In the genomic region with DNA sequence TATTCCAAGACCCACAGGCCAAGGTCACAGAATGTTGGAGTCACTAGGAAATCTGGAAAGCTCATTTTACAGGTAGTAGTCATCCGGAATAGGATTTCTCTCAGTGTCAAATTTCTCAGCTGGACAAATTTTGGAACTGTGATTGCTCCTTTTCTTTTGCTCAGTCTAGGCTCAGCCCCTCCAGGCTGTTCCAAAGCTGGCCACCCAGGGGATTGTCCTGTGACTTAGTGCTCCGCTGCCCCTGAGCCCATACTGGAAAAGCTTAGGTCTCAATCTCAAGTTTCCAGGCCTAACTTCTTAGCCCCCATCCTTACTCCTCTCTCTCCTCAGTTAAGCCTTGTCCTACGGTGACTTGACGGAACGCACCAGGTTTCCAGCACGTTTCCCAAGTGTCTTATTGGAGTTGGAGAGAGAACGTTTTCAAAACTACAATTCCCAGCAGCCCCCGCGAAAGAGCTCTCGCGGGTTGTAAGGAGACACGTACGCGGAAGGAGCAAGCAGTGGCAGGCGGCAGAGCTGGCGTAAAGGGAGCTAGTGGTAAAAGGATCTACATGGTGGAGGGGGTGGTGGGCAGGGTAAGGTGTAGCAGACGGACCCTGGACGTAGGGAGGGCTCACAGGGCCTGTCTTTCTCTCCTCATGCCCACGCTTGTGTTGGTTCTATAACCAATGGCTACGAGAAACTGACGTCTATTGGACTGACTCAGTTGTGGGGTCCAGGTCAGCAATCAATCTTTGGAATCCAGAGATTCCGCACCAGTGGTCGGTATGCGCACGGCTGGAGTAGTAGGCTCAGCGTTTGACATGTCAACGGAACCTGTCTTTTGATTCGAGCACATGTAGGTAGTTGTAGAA, we compare ENCODE assay signal across 7 mouse cellular contexts. TPM values are rescaled to one million over a fixed set of nuclear protein-coding genes. Genes with fewer than 3 reads are reported as not detected.
DNase-seq lines count a peak whose midpoint lies in the region; ATAC-seq lines count a peak whose summit lies in the region.

TSS of gene Gmppa (plus strand) at position 456 of the 854 bp plus-strand sequence.

- peak within 1 kb of the TSS; percentile 46; the same call in 1 of the 2 replicates for H3K27ac ChIP-seq in intestine, embryonic 15.5 days

- H3K9ac ChIP-seq in intestine, embryonic 15.5 days, result peak within 1 kb of the TSS; percentile 68

- peak; percentile 81 for DNase-seq in adrenal gland, adult 8-10 months
- DNase-seq in embryo, embryonic 11 days, result peak; percentile 92
- DNase-seq in gastrocnemius, postnatal 4 days (ENCODE audit: low spot score in 2 of 2), result peak in 1 of 2 experiments; percentile 82
- peak; percentile 78 to 91 for DNase-seq in left cerebral cortex, postnatal 25 days (ENCODE audit: low spot score in 2 of 2)
- DNase-seq in mesoderm, embryonic 11.5 days (ENCODE audit: low read depth, low spot score), result peak; percentile 89
- peak; percentile 77 for DNase-seq in right cerebral cortex, postnatal 4 days

- H3K9me3 ChIP-seq in intestine, embryonic 15.5 days, result no peaks in the 10 kb centered on the region

- ATAC-seq in intestine, embryonic 15.5 days, result peak; percentile 90

- H3K36me3 ChIP-seq in intestine, embryonic 15.5 days, result peaks cover 7% of the 10 kb centered on the region

- no peaks in the 10 kb centered on the region for H3K27me3 ChIP-seq in intestine, embryonic 15.5 days (replicated peaks)

- H3K4me2 ChIP-seq in intestine, embryonic 15.5 days (replicated peaks), result peak within 1 kb of the TSS; percentile 61

- peak within 1 kb of the TSS; percentile 62 for H3K4me3 ChIP-seq in intestine, embryonic 15.5 days (replicated peaks)

- peaks cover 8% of the 10 kb centered on the region for H3K4me1 ChIP-seq in intestine, embryonic 15.5 days (replicated peaks)

- WGBS in intestine, embryonic 15.5 days, result 5% methylated on average over 28 of the region's 28 CpGs

- intact Hi-C loops in left cerebral cortex, postnatal 25 days (cut with DNase I), result loop anchor here (1.0 kb wide), 1 partner anchor 9 kb away; no protein-coding TSS in a partner anchor

RNA-seq across cellular contexts. Expression of gene Gmppa, which starts in this region (rescaled TPM):
- 100 to 1,000 TPM in 1 of 4 experiments, 10 to 100 TPM in 3; 56.5 to 103 (median 92.0) TPM for total RNA-seq in adrenal gland, adult 8-10 months (2022)
- 10 to 100 TPM; 43.5 to 49.3 TPM for total RNA-seq in gastrocnemius, postnatal 4 days (2021)
- polyA plus RNA-seq in intestine, embryonic 15.5 days (2015; fragmentation: Nextera tagmentation; extraction: Ambion mirVana), result 98.9 and 103 TPM in 2 replicates
- total RNA-seq in left cerebral cortex, postnatal 25 days (2021), result 10 to 100 TPM; 58.8 to 61.0 TPM
